Mouse (Mus musculus) hindbrain, embryonic 14.5 days (tissue): ENCODE results near the gene Rmnd5b. TPM values are rescaled to one million over a fixed set of nuclear protein-coding genes. Genes with fewer than 3 reads are reported as not detected.

Source experiments
- ATAC-seq: fragments of 200-750 bp; cut with Nextera tagmentation; 2 replicates; pipeline ENCODE4 v1.8.0; 2017; ENCODE audit warnings: moderate number of reproducible peaks, mild to moderate bottlenecking, moderate TSS enrichment, moderate library complexity; ENCODE audit not compliant: low FRiP score
- DNase-seq: peaks from one replicate; pipeline ENCODE4 v3.0.0-alpha.2; 2015; ENCODE audit warnings: low spot score
- H3K27ac ChIP-seq: fragments of 300-500 bp; sonication (generic); 2 replicates; pipeline ENCODE4 v1.5.1; 2014; ENCODE audit warnings: mild to moderate bottlenecking, moderate library complexity
- H3K27me3 ChIP-seq: fragments of 300-500 bp; sonication (generic); 2 replicates; pipeline ENCODE4 v1.6.1; 2014; ENCODE audit warnings: mild to moderate bottlenecking, low read length, mixed read lengths; ENCODE audit not compliant: control insufficient read depth, insufficient read depth
- H3K36me3 ChIP-seq: fragments of 300-500 bp; sonication (generic); replicated peaks from 2 replicates; pipeline ENCODE4 v1.6.1; 2014; ENCODE audit not compliant: control insufficient read depth, insufficient read depth
- H3K4me1 ChIP-seq: fragments of 300-500 bp; sonication (generic); replicated peaks from 2 replicates; pipeline ENCODE4 v1.6.1; 2014; ENCODE audit warnings: antibody characterized with exemption, low read length, mixed read lengths; ENCODE audit not compliant: control insufficient read depth, insufficient read depth
- H3K4me2 ChIP-seq: fragments of 300-500 bp; sonication (generic); replicated peaks from 2 replicates; pipeline ENCODE4 v1.6.1; 2014; ENCODE audit warnings: mild to moderate bottlenecking, moderate library complexity
- H3K4me3 ChIP-seq: fragments of 300-500 bp; sonication (generic); replicated peaks from 2 replicates; pipeline ENCODE4 v1.5.1; 2014; ENCODE audit warnings: mild to moderate bottlenecking, low read length
- H3K9ac ChIP-seq: fragments of 300-500 bp; sonication (generic); 2 replicates; pipeline ENCODE4 v1.6.1; 2014
- H3K9me3 ChIP-seq: fragments of 300-500 bp; sonication (generic); 2 replicates; pipeline ENCODE4 v1.6.1; 2016; ENCODE audit warnings: low read length; ENCODE audit not compliant: control insufficient read depth
- WGBS: fragments of 180-500 bp; shearing (Covaris S2); extraction: QIAGEN DNeasy Blood & Tissue Kit; methylation state at CpG from one replicate; pipeline ENCODE4 v1.1.7; 2014; 5-methylcytosine and 5-hydroxymethylcytosine counted together
- polyA plus RNA-seq: library from polyadenylated mRNA; unstranded; fragments of >200 nt; fragmentation: Nextera tagmentation; extraction: Ambion mirVana; gene quantifications from 2 replicates; pipeline ENCODE4 v1.2.1, GENCODE M21; 2014

The Rmnd5b gene
- polyA plus RNA-seq, 1 experiment from 2014 or later: 78.4 TPM

GRCm38 (mm10) chr11:51606447-51607095 is 29.1 kb downstream of the Rmnd5b start, which contains the start of gene Hnrnpab:
Gene Hnrnpab, minus strand, starts transcription at chr11:51606847.
- WGBS: under 1% methylated on average over 90 of the region's 91 CpGs
- DNase-seq (peak; percentile 99), ATAC-seq (peak; percentile 95)
- H3K27me3 ChIP-seq: no peaks in the 10 kb centered on the region
- H3K36me3 ChIP-seq: peaks cover 38% of the 10 kb centered on the region
- H3K27ac ChIP-seq: peak within 1 kb of the TSS; percentile 94
- no peaks in the 10 kb centered on the region for H3K9me3 ChIP-seq
- peaks cover 26% of the 10 kb centered on the region for H3K4me1 ChIP-seq
- peak within 1 kb of the TSS; percentile 87 for H3K4me2 ChIP-seq
- peak within 1 kb of the TSS; percentile 98 for H3K9ac ChIP-seq
- H3K4me3 ChIP-seq: peak within 1 kb of the TSS; percentile 96

GRCm38 (mm10) chr11:51605602-51606446 is 29.9 kb downstream of the Rmnd5b start:
- peak overlapping the region; percentile 98 for H3K9ac ChIP-seq
- H3K4me1 ChIP-seq: peaks cover 26% of the 10 kb centered on the region
- peak overlapping the region; percentile 96 for H3K4me3 ChIP-seq
- peak overlapping the region; percentile 94 for H3K27ac ChIP-seq
- H3K4me2 ChIP-seq: peak overlapping the region; percentile 87
- H3K36me3 ChIP-seq: peaks cover 46% of the 10 kb centered on the region
- H3K9me3 ChIP-seq: no peaks in the 10 kb centered on the region
- DNase-seq: peak; percentile 75
- under 1% methylated on average over 81 of the region's 81 CpGs for WGBS
- peak; percentile 54 for ATAC-seq
- no peaks in the 10 kb centered on the region for H3K27me3 ChIP-seq

GRCm38 (mm10) chr11:51602253-51602652 is 33.4 kb downstream of the Rmnd5b start:
- Histone ChIP-seq H3K4me3 (no peak overlapping the region), H3K9me3 (no peaks in the 10 kb centered on the region), H3K36me3 (peaks cover 82% of the 10 kb centered on the region), H3K4me2 (no peak overlapping the region), H3K4me1 (peaks cover 22% of the 10 kb centered on the region), H3K9ac (no peak overlapping the region), H3K27ac (no peak overlapping the region), H3K27me3 (no peaks in the 10 kb centered on the region)
- no peak for ATAC-seq
- no peak for DNase-seq
- 94% methylated on average over 3 of the region's 3 CpGs for WGBS

- no peak for DNase-seq
- no peak overlapping the region for H3K27ac ChIP-seq
- H3K9me3 ChIP-seq: no peaks in the 10 kb centered on the region
- no peak for ATAC-seq
- H3K36me3 ChIP-seq: peaks cover 100% of the 10 kb centered on the region
- WGBS: 72% methylated on average over 2 of the region's 2 CpGs
- H3K4me1 ChIP-seq: no peaks in the 10 kb centered on the region
- H3K4me3 ChIP-seq: no peak overlapping the region
- H3K9ac ChIP-seq: no peak overlapping the region
- no peaks in the 10 kb centered on the region for H3K27me3 ChIP-seq
- no peak overlapping the region for H3K4me2 ChIP-seq
Measured at GRCm38 (mm10) chr11:51597553-51597952, 38.1 kb downstream of the Rmnd5b start.

GRCm38 (mm10) chr11:51595459-51596083 is 40.1 kb downstream of the Rmnd5b start:
- Histone ChIP-seq H3K4me2 (no peak overlapping the region), H3K4me3 (no peak overlapping the region), H3K9ac (no peak overlapping the region), H3K9me3 (no peaks in the 10 kb centered on the region), H3K36me3 (peaks cover 100% of the 10 kb centered on the region), H3K27ac (no peak overlapping the region), H3K27me3 (no peaks in the 10 kb centered on the region), H3K4me1 (no peaks in the 10 kb centered on the region)
- DNase-seq (no peak), ATAC-seq (no peak)
- WGBS: 86% methylated on average over 1 of the region's 1 CpGs

- H3K36me3 ChIP-seq: peaks cover 99% of the 10 kb centered on the region
Measured at GRCm38 (mm10) chr11:51594715-51595350, 40.9 kb downstream of the Rmnd5b start.

GRCm38 (mm10) chr11:51593849-51594248 is 41.8 kb downstream of the Rmnd5b start:
- no peak overlapping the region for H3K9ac ChIP-seq
- H3K9me3 ChIP-seq: no peaks in the 10 kb centered on the region
- H3K4me1 ChIP-seq: no peaks in the 10 kb centered on the region
- no peaks in the 10 kb centered on the region for H3K27me3 ChIP-seq
- H3K36me3 ChIP-seq: peaks cover 99% of the 10 kb centered on the region
- no peak overlapping the region for H3K4me3 ChIP-seq
- DNase-seq (no peak), ATAC-seq (no peak)
- no peak overlapping the region for H3K4me2 ChIP-seq
- no peak overlapping the region for H3K27ac ChIP-seq
- 93% methylated on average over 6 of the region's 6 CpGs for WGBS

More at GRCm38 (mm10) chr11:51594715-51595350, 40.9 kb downstream of the Rmnd5b start:
- Histone ChIP-seq H3K9ac (no peak overlapping the region), H3K27ac (no peak overlapping the region), H3K4me3 (no peak overlapping the region), H3K27me3 (no peaks in the 10 kb centered on the region), H3K4me2 (no peak overlapping the region), H3K4me1 (no peaks in the 10 kb centered on the region), H3K9me3 (no peaks in the 10 kb centered on the region)
- ATAC-seq (no peak), DNase-seq (no peak)
- WGBS: 81% methylated on average over 3 of the region's 3 CpGs

GRCm38 (mm10) chr11:51593368-51593767 is 42.3 kb downstream of the Rmnd5b start:
- peaks cover 99% of the 10 kb centered on the region for H3K36me3 ChIP-seq
- no peaks in the 10 kb centered on the region for H3K4me1 ChIP-seq
- no peak overlapping the region for H3K4me3 ChIP-seq
- H3K4me2 ChIP-seq: no peak overlapping the region
- no peak for DNase-seq
- H3K27ac ChIP-seq: no peak overlapping the region
- ATAC-seq: no peak
- 94% methylated on average over 4 of the region's 4 CpGs for WGBS
- H3K9ac ChIP-seq: no peak overlapping the region
- H3K9me3 ChIP-seq: no peaks in the 10 kb centered on the region
- no peaks in the 10 kb centered on the region for H3K27me3 ChIP-seq

- 95% methylated on average over 7 of the region's 7 CpGs for WGBS
- no peaks in the 10 kb centered on the region for H3K27me3 ChIP-seq
Measured at GRCm38 (mm10) chr11:51591915-51592314, 43.8 kb downstream of the Rmnd5b start.

More at GRCm38 (mm10) chr11:51591915-51592314, 43.8 kb downstream of the Rmnd5b start:
- no peak overlapping the region for H3K4me3 ChIP-seq
- H3K27ac ChIP-seq: no peak overlapping the region
- no peak for DNase-seq
- H3K9ac ChIP-seq: no peak overlapping the region
- no peak for ATAC-seq
- H3K4me2 ChIP-seq: no peak overlapping the region
- no peaks in the 10 kb centered on the region for H3K9me3 ChIP-seq
- no peaks in the 10 kb centered on the region for H3K4me1 ChIP-seq
- H3K36me3 ChIP-seq: peaks cover 99% of the 10 kb centered on the region
